Mouse (Mus musculus): ENCODE results near the gene Tmigd3. TPM values are rescaled to one million over a fixed set of nuclear protein-coding genes. Genes with fewer than 3 reads are reported as not detected.
"Not testable (repeated sequence)": the region's sequence is repeated elsewhere in the genome, so short reads cannot be mapped to it uniquely, and the experiment has no call there.

The Tmigd3 gene
- polyA plus RNA-seq, 1 experiment from 2014 or later, result not detected

- no peaks in the 10 kb centered on the region for H3K36me3 ChIP-seq (ENCODE audit: control insufficient read depth, insufficient read depth, low read length)
- H3K27ac ChIP-seq (ENCODE audit: low read depth, low read length), result no peak overlapping the region
- no peak overlapping the region for H3K4me3 ChIP-seq (ENCODE audit: low read length)
- H3K27me3 ChIP-seq (replicated peaks; ENCODE audit: control insufficient read depth, insufficient read depth, low read length), result no peaks in the 10 kb centered on the region
- no peaks in the 10 kb centered on the region for H3K4me1 ChIP-seq (ENCODE audit: control insufficient read depth, insufficient read depth, low read depth, low read length)
- WGBS, result 73% methylated on average over 10 of the region's 10 CpGs
- no peak overlapping the region for H3K4me2 ChIP-seq (ENCODE audit: low read length)
- no peak overlapping the region for H3K9ac ChIP-seq (ENCODE audit: low read depth, low read length)
- no peaks in the 10 kb centered on the region for H3K9me3 ChIP-seq (ENCODE audit: control insufficient read depth, low read length)
- no peak for ATAC-seq
Measured at GRCm38 (mm10) chr3:105917656-105918354, 47.1 kb downstream of the Tmigd3 start.

- Histone ChIP-seq H3K9me3 (ENCODE audit: control insufficient read depth, low read length) (no peaks in the 10 kb centered on the region), H3K36me3 (ENCODE audit: control insufficient read depth, insufficient read depth, low read length) (no peaks in the 10 kb centered on the region), H3K4me3 (ENCODE audit: low read length) (no peak overlapping the region), H3K4me2 (ENCODE audit: low read length) (no peak overlapping the region), H3K4me1 (ENCODE audit: control insufficient read depth, insufficient read depth, low read depth, low read length) (no peaks in the 10 kb centered on the region), H3K27ac (ENCODE audit: low read depth, low read length) (no peak overlapping the region), H3K27me3 (replicated peaks; ENCODE audit: control insufficient read depth, insufficient read depth, low read length) (no peaks in the 10 kb centered on the region), H3K9ac (ENCODE audit: low read depth, low read length) (no peak overlapping the region)
- no peak for ATAC-seq
- 71% methylated on average over 3 of the region's 3 CpGs for WGBS
Measured at GRCm38 (mm10) chr3:105918355-105918745, 47.6 kb downstream of the Tmigd3 start.

GRCm38 (mm10) chr3:105920743-105921142, 50.0 kb downstream of the Tmigd3 start:
- H3K4me3 ChIP-seq (ENCODE audit: low read length); H3K4me2 ChIP-seq (ENCODE audit: low read length); H3K9ac ChIP-seq (ENCODE audit: low read depth, low read length); H3K36me3 ChIP-seq (ENCODE audit: control insufficient read depth, insufficient read depth, low read length); H3K27me3 ChIP-seq (replicated peaks; ENCODE audit: control insufficient read depth, insufficient read depth, low read length); H3K27ac ChIP-seq (ENCODE audit: low read depth, low read length); H3K4me1 ChIP-seq (ENCODE audit: control insufficient read depth, insufficient read depth, low read depth, low read length); H3K9me3 ChIP-seq (ENCODE audit: control insufficient read depth, low read length); ATAC-seq: not testable (repeated sequence)

DNA sequence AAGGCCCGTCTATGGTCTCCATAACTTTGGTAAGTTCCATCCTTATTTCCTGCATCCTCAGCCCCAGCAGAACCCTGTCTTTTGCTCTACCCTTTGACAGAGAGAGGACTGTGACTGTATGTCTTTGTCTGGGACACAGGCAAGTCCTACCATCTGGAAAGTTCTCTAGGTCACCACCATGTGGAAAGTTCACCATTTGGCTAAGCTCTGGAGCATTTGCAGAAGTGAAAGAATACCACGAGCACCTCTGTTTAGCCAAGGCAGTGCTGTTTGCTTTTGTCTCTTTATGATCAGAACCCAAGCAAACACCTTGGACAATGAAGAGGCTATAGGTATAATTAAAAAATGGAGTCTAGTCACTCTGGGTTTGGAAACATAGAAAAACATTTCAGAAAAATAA, 51.3 kb downstream of the Tmigd3 start:
- H3K4me3 ChIP-seq (ENCODE audit: low read length), result no peak overlapping the region
- 78% methylated on average over 2 of the region's 2 CpGs for WGBS

GRCm38 (mm10) chr3:105924616-105925015, 53.9 kb downstream of the Tmigd3 start:
- Histone ChIP-seq H3K4me3 (ENCODE audit: low read length) (no peak overlapping the region), H3K9ac (ENCODE audit: low read depth, low read length) (no peak overlapping the region), H3K36me3 (ENCODE audit: control insufficient read depth, insufficient read depth, low read length) (no peaks in the 10 kb centered on the region), H3K27ac (ENCODE audit: low read depth, low read length) (no peak overlapping the region), H3K9me3 (ENCODE audit: control insufficient read depth, low read length) (no peaks in the 10 kb centered on the region), H3K4me2 (ENCODE audit: low read length) (no peak overlapping the region), H3K4me1 (ENCODE audit: control insufficient read depth, insufficient read depth, low read depth, low read length) (no peaks in the 10 kb centered on the region), H3K27me3 (replicated peaks; ENCODE audit: control insufficient read depth, insufficient read depth, low read length) (no peaks in the 10 kb centered on the region)
- no peak for ATAC-seq
- 85% methylated on average over 9 of the region's 9 CpGs for WGBS

More for the DNA sequence above, 51.3 kb downstream of the Tmigd3 start:
- no peaks in the 10 kb centered on the region for H3K27me3 ChIP-seq (replicated peaks; ENCODE audit: control insufficient read depth, insufficient read depth, low read length)
- H3K36me3 ChIP-seq (ENCODE audit: control insufficient read depth, insufficient read depth, low read length), result no peaks in the 10 kb centered on the region
- H3K4me1 ChIP-seq (ENCODE audit: control insufficient read depth, insufficient read depth, low read depth, low read length), result no peaks in the 10 kb centered on the region
- no peak for ATAC-seq
- H3K27ac ChIP-seq (ENCODE audit: low read depth, low read length), result no peak overlapping the region
- H3K9ac ChIP-seq (ENCODE audit: low read depth, low read length), result no peak overlapping the region
- no peaks in the 10 kb centered on the region for H3K9me3 ChIP-seq (ENCODE audit: control insufficient read depth, low read length)
- no peak overlapping the region for H3K4me2 ChIP-seq (ENCODE audit: low read length)

GRCm38 (mm10) chr3:105927561-105928194, 57.0 kb downstream of the Tmigd3 start:
- no peak for ATAC-seq
- WGBS, result 81% methylated on average over 7 of the region's 7 CpGs
- H3K4me1 ChIP-seq (ENCODE audit: control insufficient read depth, insufficient read depth, low read depth, low read length), result no peaks in the 10 kb centered on the region

GRCm38 (mm10) chr3:105928195-105928569, 57.5 kb downstream of the Tmigd3 start:
- H3K4me2 ChIP-seq (ENCODE audit: low read length), result no peak overlapping the region
- H3K4me3 ChIP-seq (ENCODE audit: low read length), result no peak overlapping the region
- no peak overlapping the region for H3K27ac ChIP-seq (ENCODE audit: low read depth, low read length)
- H3K9ac ChIP-seq (ENCODE audit: low read depth, low read length), result no peak overlapping the region
- no peaks in the 10 kb centered on the region for H3K36me3 ChIP-seq (ENCODE audit: control insufficient read depth, insufficient read depth, low read length)
- 92% methylated on average over 3 of the region's 3 CpGs for WGBS
- no peaks in the 10 kb centered on the region for H3K4me1 ChIP-seq (ENCODE audit: control insufficient read depth, insufficient read depth, low read depth, low read length)
- no peaks in the 10 kb centered on the region for H3K27me3 ChIP-seq (replicated peaks; ENCODE audit: control insufficient read depth, insufficient read depth, low read length)
- no peaks in the 10 kb centered on the region for H3K9me3 ChIP-seq (ENCODE audit: control insufficient read depth, low read length)
- no peak for ATAC-seq

More at GRCm38 (mm10) chr3:105927561-105928194, 57.0 kb downstream of the Tmigd3 start:
- Histone ChIP-seq H3K9me3 (ENCODE audit: control insufficient read depth, low read length) (no peaks in the 10 kb centered on the region), H3K27me3 (replicated peaks; ENCODE audit: control insufficient read depth, insufficient read depth, low read length) (no peaks in the 10 kb centered on the region), H3K9ac (ENCODE audit: low read depth, low read length) (no peak overlapping the region), H3K36me3 (ENCODE audit: control insufficient read depth, insufficient read depth, low read length) (no peaks in the 10 kb centered on the region), H3K4me2 (ENCODE audit: low read length) (no peak overlapping the region), H3K27ac (ENCODE audit: low read depth, low read length) (no peak overlapping the region), H3K4me3 (ENCODE audit: low read length) (no peak overlapping the region)

DNA sequence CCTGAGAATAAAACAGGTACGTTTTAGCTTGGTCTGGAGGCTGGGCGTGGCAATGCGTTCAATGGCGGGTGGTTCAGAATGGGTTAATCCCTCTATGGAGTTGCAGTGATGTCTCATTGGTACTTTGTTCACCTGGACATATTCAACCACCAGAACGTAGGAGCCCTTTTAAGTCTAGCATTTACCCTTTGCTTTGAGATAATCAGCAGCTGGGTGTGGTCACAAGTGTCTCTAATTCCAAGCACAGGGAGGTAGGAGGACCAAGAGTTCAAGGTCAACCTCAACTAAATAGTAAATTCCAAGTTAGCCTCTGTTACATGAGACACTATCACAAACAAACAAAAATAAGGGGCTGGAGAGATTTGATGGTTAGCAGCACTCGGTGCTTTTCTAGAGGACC, 58.1 kb downstream of the Tmigd3 start:
- Histone ChIP-seq H3K9me3 (ENCODE audit: control insufficient read depth, low read length) (no peaks in the 10 kb centered on the region), H3K4me2 (ENCODE audit: low read length) (no peak overlapping the region), H3K27me3 (replicated peaks; ENCODE audit: control insufficient read depth, insufficient read depth, low read length) (no peaks in the 10 kb centered on the region), H3K4me1 (ENCODE audit: control insufficient read depth, insufficient read depth, low read depth, low read length) (no peaks in the 10 kb centered on the region), H3K36me3 (ENCODE audit: control insufficient read depth, insufficient read depth, low read length) (no peaks in the 10 kb centered on the region), H3K9ac (ENCODE audit: low read depth, low read length) (no peak overlapping the region), H3K27ac (ENCODE audit: low read depth, low read length) (no peak overlapping the region), H3K4me3 (ENCODE audit: low read length) (no peak overlapping the region)
- no peak for ATAC-seq
- 93% methylated on average over 6 of the region's 6 CpGs for WGBS

DNA sequence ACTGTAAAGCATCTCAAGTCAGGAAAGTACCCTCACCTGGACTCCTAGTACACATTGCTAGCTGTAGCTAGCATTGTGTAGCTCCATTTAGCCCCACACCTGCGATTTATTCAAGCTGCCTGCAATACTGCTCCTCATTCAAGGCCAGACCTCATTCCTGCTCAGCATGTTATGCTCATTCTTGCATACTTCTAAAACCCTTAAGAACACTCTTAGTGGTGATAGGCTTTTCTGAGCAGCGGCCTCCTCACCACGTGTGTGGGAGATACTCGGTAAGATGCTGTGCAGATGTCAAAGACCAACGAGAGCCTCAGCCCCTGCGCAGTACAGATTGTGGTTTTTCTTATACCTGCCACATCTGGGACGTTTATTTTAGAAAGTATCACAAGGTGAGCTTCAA, 59.1 kb downstream of the Tmigd3 start:
- Histone ChIP-seq H3K4me3 (ENCODE audit: low read length) (no peak overlapping the region), H3K36me3 (ENCODE audit: control insufficient read depth, insufficient read depth, low read length) (no peaks in the 10 kb centered on the region), H3K4me2 (ENCODE audit: low read length) (no peak overlapping the region), H3K9me3 (ENCODE audit: control insufficient read depth, low read length) (no peaks in the 10 kb centered on the region), H3K9ac (ENCODE audit: low read depth, low read length) (no peak overlapping the region), H3K4me1 (ENCODE audit: control insufficient read depth, insufficient read depth, low read depth, low read length) (no peaks in the 10 kb centered on the region), H3K27me3 (replicated peaks; ENCODE audit: control insufficient read depth, insufficient read depth, low read length) (no peaks in the 10 kb centered on the region), H3K27ac (ENCODE audit: low read depth, low read length) (no peak overlapping the region)
- WGBS, result 86% methylated on average over 7 of the region's 7 CpGs
- no peak for ATAC-seq

All from hindbrain, embryonic 16.5 days (tissue).